Mouse (Mus musculus) T-cell, adult 2 months (primary cell): ENCODE results near the gene Gab2.

Experiments used
- DNase-seq: peaks from one replicate; pipeline ENCODE4 v3.0.0; 2022; ENCODE audit warnings: low spot score

Gab2 gene

DNA sequence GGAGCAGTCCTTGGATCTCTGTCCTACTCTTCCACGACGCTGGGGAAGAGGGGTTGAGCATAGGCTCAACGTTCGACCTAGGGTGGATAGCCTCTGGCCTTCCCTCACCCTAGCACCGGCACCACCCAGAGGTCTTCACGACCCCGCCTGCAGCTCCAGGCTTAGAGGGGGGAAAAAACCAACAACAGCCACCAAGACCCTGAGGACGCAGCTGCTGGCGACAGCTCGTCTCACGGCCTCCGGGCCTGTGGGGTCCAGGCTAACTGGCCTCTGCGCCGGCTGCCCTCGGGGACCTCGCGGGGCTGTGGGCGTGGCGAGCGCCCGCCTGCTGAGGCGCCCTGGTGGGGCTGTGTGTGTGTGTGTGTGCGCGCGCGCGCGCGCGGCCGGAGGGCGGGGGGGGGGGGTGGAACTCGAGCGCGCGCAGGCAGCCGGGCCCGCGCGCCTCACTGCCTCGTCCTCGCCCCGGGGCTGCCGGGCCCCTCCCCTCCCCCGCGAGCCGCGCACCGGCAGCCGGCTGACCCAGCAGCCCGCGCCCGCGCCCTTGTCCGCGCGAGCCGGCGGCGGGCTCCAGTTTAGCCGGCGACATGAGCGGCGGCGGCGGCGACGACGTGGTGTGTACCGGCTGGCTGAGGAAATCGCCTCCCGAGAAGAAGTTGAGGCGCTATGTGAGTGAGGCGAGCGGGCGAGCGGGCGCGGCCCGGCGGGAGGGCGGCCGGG, at the start of gene Gab2:
Gene Gab2 (plus strand): TSS at position 345 of the 717 bp plus-strand sequence.
- peak; percentile 12 for DNase-seq

DNA sequence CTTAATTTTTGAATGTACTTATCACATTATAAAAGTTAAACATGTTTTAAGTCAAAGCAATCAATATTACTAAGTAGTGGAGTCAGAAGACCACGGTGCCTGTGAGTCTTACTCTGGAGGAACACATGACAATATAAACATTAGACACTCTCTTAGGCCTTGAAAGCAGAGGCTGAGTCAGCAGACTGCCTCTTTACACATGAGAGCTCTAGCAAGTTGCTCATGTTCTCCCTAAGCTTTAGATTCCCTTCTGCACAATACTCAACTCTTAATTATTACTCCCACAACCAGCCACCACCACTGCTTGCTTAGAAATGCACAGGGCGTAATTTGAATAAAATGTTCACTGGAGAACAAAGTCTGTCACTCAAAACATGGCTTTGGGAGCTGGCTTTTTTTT, 49.0 kb upstream of the Gab2 start:
- DNase-seq, result no peak

DNA sequence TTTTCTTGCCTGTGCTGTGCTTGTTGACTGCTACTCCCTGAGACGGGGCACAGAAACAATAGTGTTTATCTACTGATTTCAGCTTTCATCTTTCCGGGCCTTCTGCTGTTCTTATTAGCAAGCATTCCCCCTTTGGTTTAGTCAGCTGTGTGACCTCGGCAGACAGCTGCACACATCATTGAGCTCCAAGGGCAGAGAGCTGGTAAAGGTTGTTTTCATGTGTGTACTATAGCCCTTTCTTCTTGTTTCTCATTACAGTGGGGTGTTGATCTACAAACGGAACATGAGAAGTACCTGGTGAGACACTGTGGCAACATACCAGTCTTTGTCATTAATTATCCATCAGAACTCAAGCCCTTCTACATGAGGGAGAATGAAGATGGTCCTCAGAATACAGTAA, 41.7 kb upstream of the Gab2 start:
- DNase-seq, result no peak

DNA sequence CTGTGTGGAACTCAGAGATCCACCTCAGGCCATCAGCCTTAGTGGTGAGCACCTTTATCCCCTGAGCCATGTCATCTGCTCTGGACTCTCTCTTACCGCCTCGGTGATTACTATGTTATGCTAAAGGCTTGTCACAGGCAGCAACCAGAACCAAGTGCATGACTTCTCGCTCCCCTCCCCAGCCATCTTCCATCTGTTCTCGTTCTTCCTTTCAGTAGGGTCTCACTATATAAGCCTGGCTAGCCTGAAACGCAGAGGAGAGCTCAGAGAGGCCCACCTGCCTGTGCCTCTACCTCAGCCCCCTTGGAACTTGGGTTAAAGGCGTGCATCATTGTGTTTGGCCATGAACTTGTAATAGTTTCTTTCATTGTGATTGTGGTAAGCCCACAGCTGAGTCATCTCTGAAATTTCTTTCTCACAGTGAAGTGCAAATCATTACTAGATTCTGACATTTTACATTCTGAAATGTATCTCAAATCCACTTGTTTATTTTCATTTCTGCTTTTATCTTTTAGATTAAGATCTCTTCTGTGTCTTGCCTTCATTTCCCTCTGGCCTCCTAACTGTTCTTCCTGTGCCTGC, 39.4 kb upstream of the Gab2 start:
- DNase-seq, result no peak

DNA sequence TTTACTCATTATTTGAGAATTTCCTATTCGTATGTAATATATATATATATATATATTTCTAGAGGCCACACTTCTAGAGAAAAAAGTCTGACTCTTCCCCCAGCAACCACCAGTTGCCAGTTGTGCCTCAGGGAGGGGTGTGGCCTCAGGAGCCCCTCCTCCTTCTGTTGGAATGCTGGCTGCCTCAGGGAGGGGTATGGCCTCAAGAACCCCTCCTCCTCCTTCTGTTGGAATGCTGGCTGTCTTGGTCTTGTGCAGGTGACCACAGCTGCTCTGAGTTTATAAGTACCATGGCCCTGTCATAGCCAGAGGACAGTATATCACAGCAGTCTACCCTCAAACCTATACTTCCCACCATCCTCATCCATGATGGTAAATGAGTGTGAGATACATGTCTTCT, 38.4 kb upstream of the Gab2 start:
- no peak for DNase-seq

DNA sequence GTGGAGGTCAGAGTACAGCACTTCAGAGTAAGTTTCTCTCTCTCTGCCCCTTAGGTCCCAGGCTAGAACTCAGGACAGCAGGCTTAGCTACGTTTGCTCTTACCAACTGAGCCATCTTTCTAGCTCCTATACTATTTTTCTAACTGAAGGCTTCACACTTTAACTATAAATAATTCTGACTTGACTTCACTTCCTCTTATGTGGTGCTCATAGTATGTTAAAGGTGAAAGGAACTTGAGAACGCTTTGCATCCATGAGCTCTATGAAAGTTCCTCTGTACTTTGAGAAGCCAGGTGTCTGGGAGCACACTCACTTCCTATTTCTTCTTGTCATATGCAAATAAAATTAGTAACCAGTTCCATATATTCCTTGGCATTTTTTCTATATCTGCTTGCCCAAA, 20.4 kb upstream of the Gab2 start:
- DNase-seq, result no peak

DNA sequence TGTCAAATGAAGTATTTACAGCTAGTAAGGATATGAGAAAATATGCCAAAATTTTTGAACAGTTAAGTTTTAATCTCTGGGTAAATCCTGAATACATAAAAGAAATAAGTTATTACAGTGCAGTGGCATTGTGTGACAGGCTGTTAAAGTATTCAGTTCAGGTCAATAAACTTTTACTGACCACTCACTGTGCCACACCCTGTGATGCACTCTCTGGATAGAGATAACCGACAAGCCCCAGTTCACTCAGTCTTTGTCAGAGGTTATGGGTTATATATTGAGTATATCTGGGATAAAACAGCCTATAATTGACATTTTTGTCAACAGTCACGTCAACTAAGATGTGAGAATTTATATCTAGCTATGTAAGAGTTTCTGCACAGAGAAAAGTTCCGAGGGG, 9.9 kb upstream of the Gab2 start:
- no peak for DNase-seq

DNA sequence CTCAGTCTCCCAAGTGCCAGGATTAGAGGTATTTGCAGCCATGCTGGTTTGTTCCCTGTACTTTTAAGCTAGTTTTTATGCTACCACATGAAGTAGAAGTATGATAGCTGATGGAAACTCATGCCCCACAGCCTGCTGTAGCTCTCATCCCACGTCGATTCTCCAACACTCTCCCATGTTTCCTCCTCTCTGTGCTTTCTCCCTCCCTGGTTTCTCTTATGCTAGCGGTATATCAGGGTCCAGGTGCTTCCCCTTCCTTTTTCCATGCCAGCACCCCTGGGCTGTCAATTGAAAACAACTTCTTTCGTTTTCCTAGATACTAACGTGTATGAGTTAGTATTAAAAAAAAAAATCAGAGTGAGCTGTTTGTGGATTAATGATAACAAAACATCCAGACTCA, 9.3 kb upstream of the Gab2 start:
- no peak for DNase-seq

DNA sequence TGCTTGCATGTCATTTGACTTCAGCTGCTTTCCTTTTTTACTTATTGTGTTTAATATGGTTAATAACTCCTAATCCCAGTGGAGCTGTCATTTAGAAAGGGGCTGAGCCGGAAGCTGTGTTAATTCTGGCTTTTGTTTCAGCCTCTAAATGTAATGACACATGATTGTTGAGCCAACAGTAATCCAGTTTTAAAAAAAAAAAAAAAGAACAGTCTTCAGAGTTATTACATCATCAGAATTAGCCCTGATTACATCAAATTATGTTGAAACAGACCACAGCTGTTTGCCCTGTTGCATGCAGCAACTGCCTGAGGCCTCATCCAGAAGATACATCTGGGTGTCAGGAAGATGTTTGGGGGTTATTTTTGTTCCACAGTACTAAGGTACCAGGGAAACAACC, 6.4 kb upstream of the Gab2 start:
- DNase-seq, result no peak

DNA sequence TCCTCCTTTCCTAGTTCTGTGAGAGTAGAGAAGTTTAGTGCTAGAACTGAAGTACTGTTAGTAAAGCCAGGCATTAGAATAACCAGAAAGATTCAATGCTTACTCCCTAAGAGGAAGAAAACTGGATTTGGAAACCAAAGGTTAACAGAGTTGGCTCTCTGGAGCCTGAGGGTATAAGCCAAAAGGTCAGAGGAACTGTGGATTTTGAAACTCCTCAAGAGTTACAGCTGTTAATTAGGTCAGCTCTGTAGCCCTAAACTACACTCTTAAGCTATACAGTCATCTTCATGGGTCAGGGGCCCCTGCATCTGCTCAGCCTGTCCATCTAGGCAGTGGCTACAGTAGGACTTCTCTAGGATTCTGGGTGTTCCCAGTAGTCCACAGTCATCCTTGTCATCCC, 4.4 kb upstream of the Gab2 start:
- DNase-seq, result no peak

DNA sequence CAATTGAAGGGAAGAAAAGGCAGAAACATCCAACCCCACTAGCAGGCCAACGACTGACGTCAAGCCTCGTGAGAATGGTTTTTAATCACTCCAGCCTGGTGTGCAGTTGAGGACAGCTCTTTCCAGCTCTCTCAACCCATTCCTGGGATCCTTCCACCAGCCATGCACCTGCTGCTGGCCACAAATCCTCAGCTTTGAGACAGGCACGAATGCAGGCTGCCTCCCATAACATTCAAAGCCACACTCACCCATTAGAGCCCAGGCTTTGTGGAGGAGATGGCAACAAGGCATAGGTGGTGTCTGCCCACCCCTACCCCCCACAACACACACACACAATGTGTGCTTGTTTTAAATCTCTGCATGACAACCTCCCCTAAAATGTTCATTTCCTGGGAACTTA, 2.7 kb upstream of the Gab2 start:
- DNase-seq, result no peak

DNA sequence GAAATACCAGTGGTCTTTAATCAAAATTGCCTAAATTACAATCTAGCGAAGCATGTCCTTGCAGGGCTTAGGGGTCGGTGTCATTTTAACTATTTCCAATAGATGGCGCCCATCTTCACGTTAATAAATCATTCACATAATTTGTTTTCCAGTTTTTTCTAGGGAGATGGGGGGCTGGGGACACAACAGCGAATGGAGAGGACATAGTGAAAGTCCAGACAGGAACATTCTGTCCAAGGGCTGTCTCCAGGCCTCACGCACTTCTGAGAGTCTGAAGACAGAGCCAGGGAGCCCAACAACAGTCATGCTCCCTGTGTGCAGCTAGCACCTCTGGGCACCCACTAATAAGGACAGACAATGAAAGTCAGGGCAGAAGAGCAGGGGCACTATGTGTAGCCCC, 2.2 kb upstream of the Gab2 start:
- no peak for DNase-seq

DNA sequence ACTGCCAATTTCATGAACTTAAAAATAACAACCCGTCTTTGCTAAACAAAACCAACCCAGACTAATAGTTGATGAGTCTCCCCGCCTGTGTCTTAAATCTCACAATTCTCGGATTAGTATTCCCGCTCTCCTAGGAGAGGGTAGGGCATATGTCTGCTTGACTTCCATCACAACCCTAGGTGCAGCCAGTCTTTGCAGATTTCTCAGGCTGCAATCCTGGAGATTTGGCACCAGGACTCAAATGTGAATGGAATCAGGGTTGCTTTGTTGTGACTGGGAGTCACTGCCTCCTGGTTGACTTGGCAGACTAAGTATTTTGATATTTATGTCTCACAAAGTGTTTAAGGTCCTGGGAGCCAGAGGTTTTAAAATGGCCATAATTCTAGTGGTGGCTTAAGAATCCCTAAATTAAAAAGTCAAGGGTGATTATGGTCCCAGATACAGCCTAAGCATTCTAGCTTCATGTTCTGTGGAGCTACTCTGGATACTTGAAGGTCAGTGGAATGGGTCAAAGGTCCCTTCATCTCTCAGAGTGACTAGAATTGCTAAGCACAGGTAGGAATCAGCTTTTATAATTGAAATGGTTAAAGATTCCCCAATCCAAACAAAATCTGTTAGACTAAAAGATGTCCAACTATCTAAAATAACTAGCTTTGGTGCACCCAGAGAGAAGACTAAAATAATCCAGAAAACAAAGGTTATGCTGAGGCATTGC, 1.6 kb upstream of the Gab2 start:
- DNase-seq, result no peak

DNA sequence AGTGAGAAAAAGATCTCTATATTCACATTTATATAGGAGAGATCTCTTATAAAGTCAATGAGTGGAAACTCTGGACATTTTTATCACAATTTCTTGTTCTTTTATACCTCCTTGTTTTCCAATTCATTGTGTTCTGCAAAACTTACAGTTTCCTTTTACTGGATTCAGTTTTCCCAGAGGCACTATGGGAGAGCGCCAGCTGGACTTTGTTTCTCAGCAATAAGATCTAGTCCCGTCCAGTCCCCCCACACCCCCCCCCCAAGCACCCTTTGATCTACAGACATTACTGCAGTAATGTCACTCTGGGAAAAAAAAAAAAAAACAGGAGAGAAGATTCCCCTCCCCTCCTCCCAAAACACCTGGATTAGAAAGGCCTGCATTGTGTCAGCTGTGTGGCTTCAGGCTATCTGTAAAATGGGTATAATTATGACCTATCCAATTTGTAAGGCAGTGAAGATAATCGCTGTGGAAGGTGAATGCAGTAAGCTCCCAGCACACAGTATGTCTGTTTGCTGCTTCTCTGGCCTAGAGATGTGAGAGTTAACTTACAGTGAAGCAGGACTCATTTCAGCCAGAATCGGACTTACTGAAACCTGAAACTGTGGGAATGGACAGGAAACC, 655 bp upstream of the Gab2 start:
- no peak for DNase-seq

DNA sequence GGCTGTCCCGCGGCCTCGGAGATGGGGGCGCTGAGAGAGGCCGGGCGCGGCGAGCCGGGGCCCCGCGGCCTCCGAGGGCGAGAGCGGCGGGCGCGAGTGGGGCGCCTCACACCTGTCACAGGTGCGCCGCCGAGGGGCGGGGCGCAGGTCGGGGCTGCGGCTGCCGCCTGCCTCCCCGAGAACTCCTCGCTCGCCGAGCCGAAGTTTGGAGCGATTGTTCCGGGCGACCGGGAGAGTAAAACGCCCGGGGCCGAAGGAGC, 503 bp downstream of the Gab2 start:
- DNase-seq, result no peak

DNA sequence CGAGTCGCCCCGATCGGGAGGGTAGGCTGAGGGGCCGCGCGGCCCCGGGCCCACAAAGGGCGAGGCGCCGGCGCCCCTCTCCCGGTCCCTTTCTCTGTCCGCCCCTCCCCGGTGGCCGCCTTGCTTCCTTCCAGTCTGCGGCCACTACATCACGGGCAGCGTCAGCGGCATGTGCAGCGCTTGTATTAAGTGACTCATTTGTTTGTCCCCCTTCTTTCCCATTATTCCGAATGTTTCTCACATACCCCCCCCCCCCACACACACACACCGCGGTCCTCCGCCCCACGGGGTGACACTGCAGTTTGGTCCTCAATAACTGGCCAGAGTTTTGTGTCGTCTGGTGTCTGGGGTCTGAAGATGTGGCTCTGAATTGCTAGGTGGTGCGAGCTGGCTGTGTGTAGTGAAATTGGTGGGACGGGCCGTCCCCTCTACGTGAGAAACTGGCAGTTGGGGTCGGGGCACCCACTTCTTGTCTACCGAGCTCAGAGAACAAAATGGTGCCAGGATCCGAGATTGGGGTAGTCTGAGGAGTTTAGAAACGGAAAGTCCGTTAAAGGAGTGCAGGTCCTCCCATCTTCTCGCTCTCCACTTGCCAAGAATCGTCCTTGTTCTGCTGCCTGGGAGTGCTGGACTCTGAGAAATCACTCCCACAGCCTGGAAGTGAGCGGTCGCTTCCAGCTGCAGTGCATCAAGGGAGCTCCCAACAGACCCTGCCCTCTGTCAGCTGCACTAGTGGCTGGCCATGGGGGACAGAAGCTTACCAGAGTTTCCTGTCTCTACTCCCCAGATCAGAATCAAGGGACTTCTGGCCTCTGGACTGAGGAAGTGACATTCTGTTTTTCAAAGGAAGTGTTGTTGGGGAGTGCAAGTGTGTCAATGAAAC, 1.1 kb downstream of the Gab2 start:
- DNase-seq, result no peak

DNA sequence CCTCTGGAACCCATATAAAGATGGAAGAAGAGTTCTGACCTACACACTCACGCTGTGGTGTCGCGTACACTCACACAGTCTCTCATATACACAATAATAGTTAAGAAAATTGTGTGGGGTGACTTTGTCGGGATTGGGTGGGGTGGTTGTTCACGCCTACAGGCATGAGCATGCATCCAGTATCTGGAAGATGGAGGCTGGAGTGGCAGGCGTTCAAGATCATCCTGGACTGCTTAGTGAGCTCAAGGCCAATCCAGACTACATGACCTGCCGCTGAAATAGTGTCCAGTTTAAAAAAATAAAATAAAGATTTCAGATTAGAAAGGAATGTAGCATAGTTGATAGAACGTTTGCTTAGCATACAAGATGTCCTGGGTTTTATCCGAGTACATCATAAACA, 2.2 kb downstream of the Gab2 start:
- DNase-seq, result no peak

DNA sequence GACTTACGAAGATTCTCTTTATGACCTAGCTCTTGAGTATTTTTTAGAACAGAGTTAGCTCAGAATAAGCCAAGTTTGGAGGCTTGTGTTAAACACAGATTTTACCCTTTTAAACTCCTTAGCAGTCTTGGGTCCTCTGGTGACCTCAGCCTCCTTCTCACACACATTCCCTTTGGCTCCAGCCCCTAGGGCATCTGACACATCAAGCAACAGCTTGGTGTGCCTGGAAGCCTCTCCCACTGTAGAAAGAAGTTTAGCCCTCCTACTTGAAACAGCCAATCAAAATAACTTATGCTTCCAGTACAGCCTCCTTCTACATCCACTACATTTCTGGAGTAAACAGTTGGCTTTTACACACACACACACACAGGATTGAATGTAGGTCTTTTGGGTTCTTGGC, 2.8 kb downstream of the Gab2 start:
- DNase-seq, result no peak

DNA sequence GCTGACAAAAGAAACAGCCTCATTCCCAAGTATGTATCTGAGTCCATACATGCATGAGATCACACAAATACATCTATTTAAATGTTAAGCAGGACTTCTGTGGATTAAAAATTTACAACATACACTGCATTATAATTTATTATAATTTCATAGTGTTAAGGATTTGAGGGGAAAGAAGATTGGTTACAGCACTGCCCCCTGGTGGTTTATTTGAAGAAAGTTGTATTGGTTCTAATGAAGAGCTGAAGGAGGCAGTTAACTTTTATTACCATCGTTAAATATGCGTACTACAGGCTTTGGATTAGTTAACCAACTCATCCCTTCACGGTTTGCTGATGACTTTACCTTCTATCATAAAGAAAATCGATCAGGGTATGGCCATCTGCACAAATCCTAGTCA, 3.9 kb downstream of the Gab2 start:
- DNase-seq, result peak; percentile 8

DNA sequence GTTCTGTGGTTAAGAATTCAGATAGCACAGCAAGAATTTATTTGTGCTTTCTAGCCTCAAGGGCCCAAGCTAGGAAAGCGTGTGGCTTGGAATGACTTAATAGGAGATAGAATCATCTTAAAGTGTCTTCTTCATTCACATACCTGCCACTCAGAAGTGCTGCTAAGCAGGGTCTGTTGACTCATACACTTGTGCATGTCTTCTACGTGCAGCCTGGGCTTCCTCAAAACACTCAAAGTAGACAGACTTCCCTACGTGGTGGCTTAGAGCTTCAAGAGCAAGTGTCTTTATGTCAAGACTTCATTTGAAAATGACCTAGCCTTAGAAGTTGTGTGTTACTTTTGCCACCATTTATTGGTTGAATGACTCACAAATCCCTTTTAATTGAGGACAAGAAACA, 12.9 kb downstream of the Gab2 start:
- no peak for DNase-seq

DNA sequence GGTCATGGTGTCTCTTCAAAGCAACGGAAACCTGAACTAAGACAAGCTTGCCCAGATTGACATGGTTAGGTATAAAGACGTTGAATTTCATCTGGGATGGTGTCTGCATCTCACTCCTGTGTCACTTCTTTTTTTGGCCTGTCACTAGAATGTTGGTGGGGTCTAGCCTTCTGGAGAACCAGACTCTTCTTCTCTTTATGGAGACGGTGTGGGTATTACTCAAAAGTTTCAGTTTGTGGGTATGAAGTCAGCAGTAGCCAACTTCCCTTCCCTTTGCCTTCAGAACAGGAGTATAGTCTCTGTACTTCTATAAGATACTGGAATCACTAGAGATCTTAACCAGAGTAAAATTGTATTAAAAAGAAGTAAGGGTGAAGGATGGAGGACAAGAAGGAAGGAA, 26.7 kb downstream of the Gab2 start:
- no peak for DNase-seq

DNA sequence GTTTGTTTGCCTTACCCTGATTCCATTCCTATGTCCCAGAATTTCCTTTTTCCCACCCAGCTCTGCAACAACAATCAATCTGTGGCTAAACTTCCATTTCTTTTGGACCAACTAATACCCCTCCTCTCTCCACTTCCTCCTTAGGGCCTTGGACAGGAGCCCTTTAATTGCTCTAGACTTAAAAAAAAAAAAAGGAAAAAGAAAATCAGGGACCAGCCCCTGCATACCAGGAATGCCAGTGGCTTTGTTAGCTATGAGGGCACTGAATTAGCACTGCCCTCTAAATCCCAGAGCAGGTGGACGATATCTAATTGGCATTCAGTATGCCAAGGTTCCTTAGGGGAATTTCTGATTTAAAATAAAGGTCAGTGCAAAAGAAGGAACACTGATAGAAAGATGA, 47.6 kb downstream of the Gab2 start:
- DNase-seq, result no peak

DNA sequence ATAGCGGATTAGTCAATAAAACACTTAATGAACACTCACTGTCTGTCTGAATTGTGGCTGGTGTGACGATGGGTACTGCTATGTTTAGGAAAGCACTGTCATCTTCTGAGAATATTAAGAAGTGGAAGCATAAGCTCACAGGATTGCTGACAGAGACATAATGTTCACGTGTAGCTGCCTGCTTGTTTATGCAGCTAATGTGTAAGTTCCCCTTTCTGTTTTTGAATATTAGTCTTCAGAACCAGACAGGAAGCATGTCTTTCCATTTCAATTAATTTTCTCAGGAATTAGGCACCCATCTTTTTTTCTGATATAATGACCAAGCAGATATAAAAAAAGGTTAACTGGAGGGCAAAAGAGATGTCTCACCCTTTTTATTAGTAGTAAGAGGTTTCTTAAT, 55.1 kb downstream of the Gab2 start:
- DNase-seq, result no peak
